Mouse (Mus musculus) liver (tissue): ENCODE results near the gene Ddx11.
A peak's percentile ranks its signal among the peaks of the same experiment; 100 is the strongest.
"Not testable (repeated sequence)": the region's sequence is repeated elsewhere in the genome, so short reads cannot be mapped to it uniquely, and the experiment has no call there.

Experiments used
- DNase-seq: peaks from one replicate; pipeline ENCODE4 v3.0.0-alpha.2; 2020; ENCODE audit warnings: mixed read lengths

Gene Ddx11

GRCm38 (mm10) chr17:66118991-66119390, 4.3 kb upstream of the Ddx11 start:
- DNase-seq: no peak

GRCm38 (mm10) chr17:66120701-66121100, 2.6 kb upstream of the Ddx11 start:
- DNase-seq: no peak

DNA sequence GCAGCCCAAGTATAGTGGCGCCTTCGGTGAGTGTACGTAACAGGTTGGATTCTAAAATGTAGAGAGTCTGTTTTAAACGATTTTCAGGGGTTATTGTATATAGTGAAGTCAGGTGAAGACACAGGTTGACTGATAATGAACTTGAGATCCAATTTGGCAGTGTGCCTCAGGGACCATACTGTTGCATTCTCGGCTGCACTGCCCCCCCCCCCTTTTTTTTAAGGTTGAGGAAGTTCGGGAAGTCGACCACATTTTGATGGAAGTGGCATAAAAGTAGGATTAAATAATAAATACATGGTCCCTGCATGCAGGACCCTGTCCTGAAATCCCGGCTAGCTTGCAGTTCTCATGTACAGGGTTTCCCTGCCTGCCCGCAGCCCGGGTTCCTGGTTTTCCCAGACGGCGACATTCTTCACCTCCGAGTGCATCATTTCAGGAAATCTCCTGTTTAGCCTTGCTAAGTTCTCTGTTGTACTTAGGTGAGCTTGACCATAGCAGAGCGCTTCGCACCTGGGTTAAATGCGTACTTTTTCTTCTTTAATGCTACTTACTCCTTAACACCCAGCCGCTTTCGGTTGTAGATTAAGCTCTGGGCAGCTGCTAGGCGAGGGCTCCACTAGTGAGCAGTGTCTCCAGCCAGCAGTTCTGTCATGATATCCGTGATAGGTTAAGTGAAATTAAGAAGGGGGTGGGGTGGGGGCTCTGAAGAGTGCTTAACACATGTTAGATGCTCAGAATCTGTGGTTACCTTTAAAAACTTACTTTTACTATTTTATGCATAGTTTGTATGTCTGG, 693 bp downstream of the Ddx11 start:
- peak; percentile 25 for DNase-seq

- DNase-seq: no peak
These were observed 1.9 kb downstream of the Ddx11 start for GRCm38 (mm10) chr17:66125211-66125610.

DNA sequence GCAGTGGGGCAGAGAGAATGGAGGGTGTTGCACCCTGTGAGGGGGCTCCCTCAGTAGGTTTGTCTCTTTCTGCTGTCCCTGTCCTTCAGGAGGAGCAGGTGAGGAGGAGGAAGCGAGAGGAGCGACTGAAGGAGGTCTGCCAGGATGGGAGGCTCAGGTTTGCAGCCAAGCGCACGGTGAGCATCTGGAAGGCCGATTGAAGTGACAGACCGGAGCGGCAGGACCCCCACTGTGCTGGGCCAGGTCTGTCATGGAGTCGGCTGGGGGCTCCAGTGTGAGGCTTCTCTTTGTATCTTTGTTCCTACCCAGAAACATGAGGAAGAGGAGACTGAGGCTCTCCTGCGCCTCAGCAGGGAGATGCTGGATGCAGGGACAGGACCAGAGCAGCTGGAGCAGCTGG, 7.1 kb downstream of the Ddx11 start:
- no peak for DNase-seq

DNA sequence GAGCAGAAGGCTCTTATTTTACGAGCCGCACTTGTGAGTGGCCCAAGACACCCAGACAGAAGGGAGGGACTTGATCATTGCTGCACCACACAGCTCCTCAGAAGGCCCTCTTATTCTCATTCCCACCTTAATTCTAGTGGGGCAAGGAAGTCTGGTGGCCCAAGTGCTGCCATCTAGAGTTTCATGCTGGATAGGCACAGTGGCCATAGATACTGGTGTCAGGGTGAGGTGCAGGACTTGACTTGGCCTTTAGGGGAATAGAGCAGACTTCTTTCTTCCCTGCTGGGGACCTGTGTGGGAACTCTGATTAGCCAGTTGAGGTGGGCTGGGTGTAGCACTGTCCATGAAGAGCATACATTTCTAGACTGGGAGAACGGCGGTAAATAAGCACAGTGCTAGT, 7.9 kb downstream of the Ddx11 start:
- no peak for DNase-seq

DNA sequence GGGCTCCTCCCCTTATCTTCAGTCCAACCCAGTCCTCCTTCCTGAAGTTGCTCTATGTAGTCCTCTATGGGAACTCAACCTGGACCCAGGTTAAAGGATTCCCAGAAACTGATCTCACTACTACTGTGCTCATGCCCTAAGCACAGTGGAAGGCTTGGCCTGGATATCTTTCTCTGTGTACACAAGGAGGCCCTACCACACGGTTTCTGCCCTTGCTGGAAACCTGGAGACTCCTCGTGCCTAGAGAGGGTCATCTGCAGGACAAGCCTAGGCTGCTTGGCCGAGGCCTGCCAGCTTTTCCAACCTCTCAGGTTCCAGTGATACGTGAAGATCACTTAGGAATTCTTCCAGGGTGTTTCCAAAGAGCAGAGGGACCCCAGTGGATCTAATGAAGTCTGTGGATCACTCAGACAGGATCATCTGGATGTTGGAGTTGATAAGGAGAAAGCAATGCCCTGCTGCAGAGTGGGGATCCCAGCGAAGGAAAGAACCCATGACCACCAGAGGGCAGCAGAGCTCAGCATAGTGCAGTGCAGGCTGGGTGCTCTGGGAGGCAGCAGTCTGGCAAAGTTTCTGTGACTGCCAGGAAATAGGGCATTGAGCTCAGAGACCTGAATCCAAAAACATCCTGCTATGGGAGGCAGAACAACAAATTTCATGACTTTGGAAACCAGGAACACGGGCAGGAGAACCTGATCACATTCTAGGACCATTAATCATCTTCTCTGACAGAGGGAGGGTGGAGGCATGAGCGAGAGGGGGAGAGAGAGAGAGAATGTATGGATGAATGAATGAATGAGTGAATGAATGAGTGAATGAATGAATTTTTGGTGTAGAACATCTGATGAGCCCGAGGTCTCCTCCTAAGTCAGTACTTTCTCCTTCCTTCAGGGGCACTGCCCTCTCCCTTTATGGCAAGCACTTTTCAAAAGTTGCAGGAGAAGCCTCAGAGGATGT, 29.7 kb downstream of the Ddx11 start:
- DNase-seq: not testable (repeated sequence)

- not testable (repeated sequence) for DNase-seq
These were observed 30.6 kb downstream of the Ddx11 start for GRCm38 (mm10) chr17:66153735-66154423.

GRCm38 (mm10) chr17:66154876-66155275, 31.6 kb downstream of the Ddx11 start:
- DNase-seq: no peak

GRCm38 (mm10) chr17:66158271-66158670, 35.0 kb downstream of the Ddx11 start:
- DNase-seq: no peak

GRCm38 (mm10) chr17:66167141-66167540, 43.8 kb downstream of the Ddx11 start:
- not testable (repeated sequence) for DNase-seq

- not testable (repeated sequence) for DNase-seq
These were observed 47.7 kb downstream of the Ddx11 start for GRCm38 (mm10) chr17:66170971-66171370.

DNA sequence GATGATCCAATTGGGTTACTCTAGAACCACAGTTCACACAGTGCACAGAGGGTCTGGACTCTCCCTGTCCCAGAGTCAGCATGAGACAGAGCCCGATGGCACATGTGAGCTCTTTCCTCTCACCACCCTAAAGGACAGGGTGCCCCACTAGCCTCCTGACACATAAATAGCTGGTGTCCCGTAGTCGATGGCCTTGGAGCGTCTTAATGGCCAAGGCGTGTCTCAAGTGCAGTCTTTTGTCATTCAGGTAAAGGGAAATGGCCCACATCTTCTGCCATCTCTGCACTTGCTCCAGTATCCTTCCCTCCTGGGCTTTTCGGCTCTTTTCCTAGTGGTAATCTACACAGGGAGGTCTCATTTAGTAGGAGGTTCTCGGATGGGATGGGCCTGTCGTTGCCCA, 67.3 kb downstream of the Ddx11 start:
- no peak for DNase-seq

DNA sequence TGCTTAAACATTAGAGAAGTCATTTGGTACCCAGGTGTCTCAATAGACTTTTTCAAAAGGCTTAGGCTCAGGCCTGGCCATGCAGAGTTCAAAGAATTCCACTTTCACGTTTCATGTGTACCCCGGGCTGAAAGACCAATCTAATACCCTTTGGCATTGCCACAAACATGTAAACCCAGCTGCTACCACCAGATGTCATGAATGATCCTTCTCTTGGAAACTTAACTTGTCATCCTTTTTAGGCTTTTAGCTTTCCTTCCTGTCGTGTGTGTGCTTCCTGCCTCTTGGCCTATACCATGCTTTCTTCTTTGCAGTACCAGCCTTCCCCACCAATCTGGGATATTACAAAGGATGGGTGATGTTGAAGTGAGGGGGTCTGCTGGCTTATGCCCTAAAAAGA, 73.7 kb downstream of the Ddx11 start:
- DNase-seq: no peak
